Mouse (Mus musculus) C2C12 (cell line): ENCODE measurements around the gene Ehhadh. TPM values are rescaled to one million over a fixed set of nuclear protein-coding genes. Genes with fewer than 3 reads are reported as not detected.

Source experiments
- H3K27me3 ChIP-seq: one replicate; pipeline ENCODE4 v1.6.1; 2011; ENCODE audit not compliant: control insufficient read depth, insufficient read depth, insufficient read length
- H3K36me3 ChIP-seq: one replicate; pipeline ENCODE4 v1.6.1; 2011; ENCODE audit not compliant: control insufficient read depth, insufficient read depth
- H3K4me3 ChIP-seq: one replicate; pipeline ENCODE4 v1.5.1; 2011; ENCODE audit warnings: mild to moderate bottlenecking, control low read depth; ENCODE audit not compliant: poor library complexity, insufficient read depth, severe bottlenecking
- H3K79me2 ChIP-seq: one replicate; pipeline ENCODE4 v1.6.1; 2011; ENCODE audit not compliant: control insufficient read depth, insufficient read depth
- H3K79me3 ChIP-seq: one replicate; pipeline ENCODE4 v1.6.1; 2011; ENCODE audit warnings: low read depth, control low read depth
- H3ac ChIP-seq: one replicate; pipeline ENCODE3; 2011; ENCODE audit warnings: low read depth; ENCODE audit not compliant: control insufficient read depth, insufficient read length
- CEBPB ChIP-seq: IDR thresholded peaks from one replicate; pipeline ENCODE4 v1.6.1; 2011; ENCODE audit warnings: low read depth, mild to moderate bottlenecking, control low read depth, moderate library complexity
- CTCF ChIP-seq: IDR thresholded peaks from one replicate; pipeline ENCODE4 v1.5.1; 2011; ENCODE audit not compliant: control insufficient read depth, insufficient read depth, insufficient read length
- FOSL1 ChIP-seq: IDR thresholded peaks from one replicate; pipeline ENCODE4 v1.8.0; 2011; ENCODE audit warnings: mild to moderate bottlenecking, low read length; ENCODE audit not compliant: poor library complexity, insufficient read depth, severe bottlenecking
- MAX ChIP-seq: IDR thresholded peaks from one replicate; pipeline ENCODE4 v1.6.1; 2011; ENCODE audit warnings: mild to moderate bottlenecking, control low read depth
- MYOD1 ChIP-seq: IDR thresholded peaks from one replicate; pipeline ENCODE4 v1.6.1; 2011; ENCODE audit warnings: low read depth; ENCODE audit not compliant: control insufficient read depth, insufficient read length
- MYOG ChIP-seq: IDR thresholded peaks from one replicate; pipeline ENCODE4 v1.6.1; 2011; ENCODE audit not compliant: control insufficient read depth, insufficient read length; ENCODE audit errors: extremely low read depth
- USF1 ChIP-seq: IDR thresholded peaks from one replicate; pipeline ENCODE4 v1.6.1; 2011; ENCODE audit warnings: low read depth, mild to moderate bottlenecking, control low read depth, moderate library complexity
- polyA plus RNA-seq: library from polyadenylated mRNA; unstranded; fragments of >200 nt; fragmentation: generic; extraction: Trizol; gene quantifications from one replicate; pipeline ENCODE4 v1.2.1, GENCODE M21; 2012; ENCODE audit warnings: missing spikeins

Ehhadh gene
- polyA plus RNA-seq, 1 experiment: 0.15 TPM

DNA sequence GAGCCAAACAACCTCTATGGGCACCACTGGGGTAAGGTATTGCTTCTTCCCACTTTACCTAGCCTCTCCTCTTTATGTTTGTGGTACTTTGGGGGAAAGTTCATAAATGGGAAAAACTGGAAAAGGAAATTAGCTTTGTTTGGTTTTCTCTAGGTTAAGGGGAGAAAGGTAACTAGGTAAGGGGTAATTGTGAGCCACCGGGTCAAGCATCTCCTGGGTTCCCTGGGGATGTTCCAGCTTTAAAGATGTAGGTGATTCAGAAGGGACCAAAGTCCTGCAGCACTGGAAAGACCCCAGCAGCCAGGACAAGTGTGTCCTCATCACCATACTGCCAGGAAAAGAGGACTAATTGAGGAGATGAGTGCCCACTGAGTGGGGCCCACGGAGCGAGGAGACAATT lies 5.7 kb downstream of the Ehhadh start:
- Histone ChIP-seq H3K79me2 (no peaks in the 10 kb centered on the region), H3K27me3 (no peaks in the 10 kb centered on the region), H3K79me3 (no peaks in the 10 kb centered on the region), H3ac (no peak overlapping the region), H3K4me3 (no peak overlapping the region), H3K36me3 (no peaks in the 10 kb centered on the region)
- TF ChIP-seq USF1 (no peak), MYOD1 (no peak), MYOG (no peak), MAX (no peak)

- no peaks in the 10 kb centered on the region for H3K79me2 ChIP-seq
- no peak overlapping the region for H3K4me3 ChIP-seq
- no peak for TF ChIP-seq MAX
- TF ChIP-seq MYOD1: no peak
- TF ChIP-seq FOSL1: no peak
- TF ChIP-seq MYOG: no peak
- TF ChIP-seq CTCF: no peak
- TF ChIP-seq CEBPB: no peak
- no peak for TF ChIP-seq USF1
- H3K36me3 ChIP-seq: no peaks in the 10 kb centered on the region
- no peak overlapping the region for H3ac ChIP-seq
- no peaks in the 10 kb centered on the region for H3K27me3 ChIP-seq
- no peaks in the 10 kb centered on the region for H3K79me3 ChIP-seq
Observed at GRCm38 (mm10) chr16:21781277-21781676, 6.3 kb downstream of the Ehhadh start.

DNA sequence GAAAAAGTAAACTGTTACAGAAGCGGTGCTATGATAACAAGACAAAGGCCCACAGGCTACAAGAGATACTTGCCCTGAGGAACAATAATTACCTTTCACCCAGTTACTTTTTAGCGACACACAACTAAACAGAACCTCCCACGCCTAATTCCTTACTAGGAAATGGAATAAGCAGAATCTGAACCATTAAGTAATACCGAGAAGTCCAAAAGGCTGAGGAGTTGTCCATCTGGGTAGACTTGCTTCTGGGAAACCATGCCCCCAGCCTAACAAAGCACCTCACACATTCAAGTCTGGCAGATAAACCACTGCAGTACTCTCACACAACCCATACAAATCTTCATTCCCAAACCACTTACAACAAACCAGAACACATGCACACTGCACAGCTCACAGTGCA lies 8.5 kb downstream of the Ehhadh start:
- Histone ChIP-seq H3ac (no peak overlapping the region), H3K36me3 (no peaks in the 10 kb centered on the region), H3K27me3 (peaks cover 5% of the 10 kb centered on the region), H3K4me3 (no peak overlapping the region), H3K79me2 (no peaks in the 10 kb centered on the region), H3K79me3 (no peaks in the 10 kb centered on the region)
- TF ChIP-seq USF1: no peak
- no peak for TF ChIP-seq MYOD1
- no peak for TF ChIP-seq MYOG
- no peak for TF ChIP-seq MAX
- no peak for TF ChIP-seq CEBPB
- TF ChIP-seq FOSL1: no peak
- TF ChIP-seq CTCF: no peak

- H3K4me3 ChIP-seq: no peak overlapping the region
- peaks cover 5% of the 10 kb centered on the region for H3K27me3 ChIP-seq
- TF ChIP-seq MAX: no peak
- no peak for TF ChIP-seq CEBPB
- TF ChIP-seq CTCF: no peak
- no peak for TF ChIP-seq MYOD1
- TF ChIP-seq MYOG: no peak
- TF ChIP-seq USF1: no peak
- TF ChIP-seq FOSL1: no peak
- no peaks in the 10 kb centered on the region for H3K36me3 ChIP-seq
- no peaks in the 10 kb centered on the region for H3K79me3 ChIP-seq
- no peak overlapping the region for H3ac ChIP-seq
- no peaks in the 10 kb centered on the region for H3K79me2 ChIP-seq
Observed at GRCm38 (mm10) chr16:21778293-21778866, 9.2 kb downstream of the Ehhadh start.

DNA sequence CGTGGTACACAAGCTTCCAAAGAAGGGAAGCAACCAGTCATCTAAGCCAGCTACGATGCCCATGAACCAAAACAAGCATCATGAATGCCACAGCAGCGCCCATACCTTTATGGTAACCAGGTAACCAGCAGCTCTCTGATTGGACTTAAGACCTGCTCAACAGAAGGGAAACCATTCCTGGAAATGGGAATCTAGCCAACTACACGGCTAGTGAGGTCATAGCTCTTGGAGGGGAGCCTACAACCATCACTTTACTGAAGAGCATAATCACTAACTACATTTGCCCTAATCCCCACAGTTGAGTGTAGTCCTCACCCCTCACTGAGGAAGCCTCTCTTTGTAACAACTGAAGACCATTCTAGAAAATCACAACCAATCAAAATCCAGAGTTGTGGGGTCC lies 12.9 kb downstream of the Ehhadh start:
- no peaks in the 10 kb centered on the region for H3K79me3 ChIP-seq
- no peaks in the 10 kb centered on the region for H3K36me3 ChIP-seq
- H3ac ChIP-seq: no peak overlapping the region
- H3K27me3 ChIP-seq: peaks cover 11% of the 10 kb centered on the region
- H3K79me2 ChIP-seq: no peaks in the 10 kb centered on the region
- TF ChIP-seq FOSL1 (no peak), CTCF (no peak), USF1 (no peak)
- no peak overlapping the region for H3K4me3 ChIP-seq

- Histone ChIP-seq H3K79me3 (no peaks in the 10 kb centered on the region), H3K79me2 (no peaks in the 10 kb centered on the region), H3K27me3 (peaks cover 17% of the 10 kb centered on the region), H3ac (no peak overlapping the region), H3K4me3 (no peak overlapping the region), H3K36me3 (no peaks in the 10 kb centered on the region)
- TF ChIP-seq CEBPB: no peak
- no peak for TF ChIP-seq MYOD1
- no peak for TF ChIP-seq MYOG
- no peak for TF ChIP-seq USF1
- no peak for TF ChIP-seq CTCF
- no peak for TF ChIP-seq MAX
- TF ChIP-seq FOSL1: no peak
Observed at GRCm38 (mm10) chr16:21769667-21770066, 17.9 kb downstream of the Ehhadh start.
